Mouse (Mus musculus) small intestine, adult 2 months (tissue): ENCODE data around the gene Lrrtm1. TPM values are rescaled to one million over a fixed set of nuclear protein-coding genes. Genes with fewer than 3 reads are reported as not detected.

Source experiments
- H3K27ac ChIP-seq: fragments of 200-500 bp; 2 replicates; pipeline ENCODE4 v1.5.1; 2012; ENCODE audit warnings: low read depth, low read length, control low read depth, inconsistent platforms; ENCODE audit not compliant: insufficient read depth
- H3K27me3 ChIP-seq: fragments of 200-500 bp; 2 replicates; pipeline ENCODE4 v1.6.1; 2012; ENCODE audit warnings: mild to moderate bottlenecking, moderate library complexity, low read length, inconsistent platforms; ENCODE audit not compliant: control insufficient read depth, insufficient read depth
- H3K36me3 ChIP-seq: fragments of 200-500 bp; 2 replicates; pipeline ENCODE4 v1.6.1; 2012; ENCODE audit warnings: mild to moderate bottlenecking, low read length, control low read depth, inconsistent platforms; ENCODE audit not compliant: control insufficient read depth, insufficient read depth
- H3K4me1 ChIP-seq: fragments of 200-500 bp; 2 replicates; pipeline ENCODE4 v1.6.1; 2012; ENCODE audit warnings: low read length, inconsistent platforms, mixed read lengths; ENCODE audit not compliant: control insufficient read depth, insufficient read depth, insufficient read length
- H3K4me3 ChIP-seq: fragments of 200-500 bp; 2 replicates; pipeline ENCODE4 v1.5.1; 2012; ENCODE audit warnings: low read depth, mild to moderate bottlenecking, control low read depth, inconsistent platforms, low read length, moderate library complexity
- CTCF ChIP-seq: fragments of 200-500 bp; IDR thresholded peaks from 2 replicates; pipeline ENCODE4 v1.5.1; 2012; ENCODE audit warnings: low read depth, mild to moderate bottlenecking, control low read depth, inconsistent platforms, low read length, moderate library complexity, mixed read lengths; ENCODE audit not compliant: insufficient replicate concordance, insufficient read length; ENCODE audit errors: extremely low read depth
- POLR2A ChIP-seq: fragments of 200-500 bp; IDR thresholded peaks from 2 replicates; pipeline ENCODE4 v1.6.1; 2012; ENCODE audit warnings: low read depth, mild to moderate bottlenecking, control low read depth, inconsistent platforms, low read length, moderate library complexity
- WGBS: fragments of 180-500 bp; shearing (Covaris S2); methylation state at CpG from one replicate; pipeline ENCODE4 v1.1.7; 2018; 5-methylcytosine and 5-hydroxymethylcytosine counted together
- polyA plus RNA-seq: library from polyadenylated mRNA; depleted of rRNA; stranded (reverse); fragments of >200 nt; gene quantifications from 2 replicates; pipeline ENCODE4 v1.2.3, GENCODE M21; 2012; rRNA removed

Lrrtm1 gene
- 0.18 and 0.20 TPM in 2 replicates for polyA plus RNA-seq

DNA sequence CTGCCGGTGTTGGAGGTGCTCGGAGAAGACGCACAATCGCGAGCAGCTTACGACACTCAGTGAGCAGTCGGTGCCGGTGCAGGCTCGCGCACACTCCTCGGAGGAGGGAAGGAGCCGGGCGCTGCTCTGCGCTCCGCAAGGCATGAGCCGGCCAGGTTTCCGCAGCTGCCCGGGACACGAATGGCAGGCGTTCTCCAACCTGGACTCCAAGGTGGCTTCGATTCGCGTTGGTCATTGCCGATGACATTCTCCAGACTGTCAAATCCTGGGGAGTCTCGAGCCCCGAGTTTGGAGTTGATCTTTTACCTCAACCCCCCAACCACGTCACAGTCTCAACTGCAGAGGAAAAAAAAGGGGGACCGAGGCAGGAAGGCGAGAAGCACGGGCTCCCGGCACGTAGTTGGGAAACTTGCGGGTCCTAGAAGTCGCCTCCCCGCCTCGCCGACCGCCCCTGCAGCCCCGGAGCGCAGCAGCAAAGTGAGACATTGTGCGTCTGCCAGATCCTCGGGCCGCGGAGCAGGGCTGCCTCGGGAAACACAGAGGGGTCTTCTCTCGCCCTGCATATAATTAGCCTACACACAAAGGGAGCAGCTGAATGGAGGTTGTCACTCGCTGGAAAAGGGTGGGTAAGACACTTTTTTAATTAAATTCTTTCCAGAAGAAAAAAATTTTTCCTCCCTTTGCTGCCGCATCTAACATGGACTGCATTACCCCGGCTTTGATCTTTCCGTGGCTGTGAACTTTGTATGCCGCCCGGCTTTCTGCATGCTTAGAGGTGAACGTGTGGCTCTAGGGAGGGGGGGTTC lies at the start of gene Lrrtm1:
Gene Lrrtm1, plus strand, starts transcription at position 89 of the 806 bp plus-strand sequence.
- H3K27me3 ChIP-seq: no peaks in the 10 kb centered on the region; the same call in none of the 2 replicates
- H3K36me3 ChIP-seq: no peaks in the 10 kb centered on the region
- WGBS: 2% methylated on average over 53 of the region's 53 CpGs
- TF ChIP-seq CTCF (no peak), POLR2A (no peak)
- no peak within 1 kb of the TSS for H3K4me3 ChIP-seq
- H3K27ac ChIP-seq: no peak within 1 kb of the TSS
- H3K4me1 ChIP-seq: no peaks in the 10 kb centered on the region

DNA sequence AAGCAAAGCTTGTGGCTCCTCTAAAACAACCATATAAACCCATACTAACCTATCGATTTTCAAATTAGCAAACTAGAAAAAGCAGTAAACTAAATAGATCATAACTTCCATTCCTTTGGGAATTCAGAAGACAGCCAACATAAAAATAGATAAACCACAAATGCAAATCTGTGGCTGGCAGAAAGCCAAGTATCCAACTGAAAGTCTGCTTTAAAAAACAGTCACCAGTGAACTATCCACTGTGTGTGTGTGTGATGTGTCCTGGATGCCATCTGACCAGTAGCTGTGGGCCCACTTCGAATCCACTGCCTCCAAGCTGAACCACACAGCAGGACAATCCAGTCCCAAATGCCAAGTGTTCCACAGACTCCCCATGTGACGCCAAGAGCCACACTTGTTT lies 45.8 kb upstream of the Lrrtm1 start:
- H3K36me3 ChIP-seq: no peaks in the 10 kb centered on the region
- no peak for TF ChIP-seq CTCF
- TF ChIP-seq POLR2A: no peak
- WGBS: 74% methylated on average over 3 of the region's 3 CpGs
- H3K27me3 ChIP-seq: no peaks in the 10 kb centered on the region
- H3K4me1 ChIP-seq: no peaks in the 10 kb centered on the region
- H3K4me3 ChIP-seq: no peak overlapping the region
- H3K27ac ChIP-seq: no peak overlapping the region

DNA sequence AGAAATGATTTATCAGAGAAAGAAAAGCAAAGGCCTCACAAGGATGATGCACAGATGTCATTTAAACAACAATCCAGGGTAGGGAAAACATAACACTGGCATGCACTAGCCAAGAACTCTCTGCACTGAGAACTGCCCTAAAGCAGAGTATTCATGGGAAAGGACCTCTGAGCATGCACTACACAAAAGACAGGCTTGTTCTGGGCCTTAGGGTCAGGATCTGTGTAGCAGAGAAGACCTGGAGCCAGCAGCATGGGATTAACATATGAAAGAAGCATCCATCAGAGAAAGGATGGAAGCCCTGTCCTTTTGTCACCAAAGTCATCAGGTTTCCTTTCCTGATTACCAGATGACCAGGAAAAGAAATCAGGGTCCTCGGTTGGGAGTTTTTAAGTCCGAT lies 43.1 kb upstream of the Lrrtm1 start:
- 87% methylated on average over 2 of the region's 2 CpGs for WGBS
- Histone ChIP-seq H3K4me1 (no peaks in the 10 kb centered on the region), H3K4me3 (no peak overlapping the region), H3K27ac (no peak overlapping the region), H3K27me3 (no peaks in the 10 kb centered on the region), H3K36me3 (no peaks in the 10 kb centered on the region)
- TF ChIP-seq POLR2A: no peak
- no peak for TF ChIP-seq CTCF

DNA sequence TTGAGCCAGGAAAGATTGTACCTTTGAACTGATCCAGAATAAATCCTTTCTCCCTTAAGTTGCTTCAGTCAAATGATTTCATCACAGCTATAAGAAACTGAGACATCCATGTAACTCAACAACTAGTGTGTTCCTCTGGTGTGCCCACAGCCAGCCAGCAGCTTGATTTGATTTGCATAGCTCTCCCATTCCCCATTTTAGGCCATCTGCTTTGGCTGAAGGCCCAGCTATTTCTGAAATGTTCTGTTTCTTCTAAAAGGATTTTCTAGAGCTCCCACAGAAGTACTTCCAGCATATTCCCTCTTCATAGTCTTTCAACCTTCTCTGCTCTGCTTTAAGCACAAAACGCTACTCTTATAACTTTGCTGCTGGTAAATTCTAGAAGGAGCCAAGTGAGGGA lies 33.3 kb upstream of the Lrrtm1 start:
- H3K4me3 ChIP-seq: no peak overlapping the region
- 80% methylated on average over 1 of the region's 1 CpGs for WGBS
- no peaks in the 10 kb centered on the region for H3K27me3 ChIP-seq
- H3K4me1 ChIP-seq: no peaks in the 10 kb centered on the region
- no peaks in the 10 kb centered on the region for H3K36me3 ChIP-seq
- no peak for TF ChIP-seq CTCF
- no peak for TF ChIP-seq POLR2A
- H3K27ac ChIP-seq: no peak overlapping the region

DNA sequence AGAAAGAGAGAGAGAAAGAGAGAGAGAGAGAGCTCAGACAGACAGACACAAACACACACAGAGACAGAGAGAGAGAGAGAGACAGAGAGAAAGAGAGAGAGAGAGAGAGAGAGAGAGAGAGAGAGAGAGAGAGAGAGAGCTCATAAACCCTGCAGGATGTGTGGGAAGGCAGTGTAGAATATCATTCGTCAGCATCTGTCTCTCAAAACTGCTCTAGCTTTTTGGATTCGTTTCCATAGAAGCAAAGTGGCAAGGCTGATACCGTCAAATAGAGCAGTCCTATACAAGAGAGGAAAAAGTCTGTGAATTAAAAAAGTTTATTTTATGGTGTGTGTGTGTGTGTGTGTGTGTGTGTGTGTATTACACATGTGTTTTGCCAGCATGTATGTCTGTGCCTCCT lies 32.6 kb upstream of the Lrrtm1 start:
- no peaks in the 10 kb centered on the region for H3K27me3 ChIP-seq

DNA sequence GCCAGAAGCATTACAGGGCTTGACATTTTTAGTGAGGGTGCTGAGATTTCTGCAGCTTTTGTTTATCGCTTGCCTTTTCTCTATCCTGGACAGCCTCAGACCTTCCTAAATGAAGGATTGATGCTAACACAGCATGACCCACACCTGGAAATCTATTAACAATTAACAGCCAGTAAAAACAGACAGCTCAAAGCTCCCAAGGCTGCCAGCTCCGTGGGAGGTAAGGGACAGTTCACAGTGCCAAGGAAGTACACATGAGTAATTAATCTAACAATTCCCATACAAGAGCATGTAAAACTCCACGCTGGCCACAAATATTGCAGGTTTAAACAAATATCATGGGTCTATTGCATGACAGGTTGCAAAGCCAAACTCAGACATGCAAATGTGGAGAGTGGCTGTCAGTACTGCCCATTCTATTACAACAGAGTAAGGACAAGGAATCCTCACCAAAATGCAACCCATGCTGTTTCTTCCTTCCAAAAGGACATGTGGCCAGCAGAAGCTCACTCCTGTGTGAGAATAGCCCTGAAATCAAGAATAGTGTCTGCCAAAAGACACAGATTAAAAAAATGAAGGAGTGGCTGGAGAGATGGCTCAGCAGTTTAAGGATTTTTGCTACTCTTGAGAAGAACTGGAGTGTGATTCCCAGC lies 28.6 kb upstream of the Lrrtm1 start:
- Histone ChIP-seq H3K27me3 (no peaks in the 10 kb centered on the region), H3K4me3 (no peak overlapping the region), H3K4me1 (no peaks in the 10 kb centered on the region), H3K36me3 (no peaks in the 10 kb centered on the region), H3K27ac (no peak overlapping the region)
- 15% methylated on average over 3 of the region's 3 CpGs for WGBS
- TF ChIP-seq CTCF (no peak), POLR2A (no peak)

More for the DNA sequence above, 32.6 kb upstream of the Lrrtm1 start:
- WGBS: 69% methylated on average over 3 of the region's 3 CpGs
- Histone ChIP-seq H3K4me3 (no peak overlapping the region), H3K4me1 (no peaks in the 10 kb centered on the region), H3K27ac (no peak overlapping the region), H3K36me3 (no peaks in the 10 kb centered on the region)
- TF ChIP-seq POLR2A (no peak), CTCF (no peak)

DNA sequence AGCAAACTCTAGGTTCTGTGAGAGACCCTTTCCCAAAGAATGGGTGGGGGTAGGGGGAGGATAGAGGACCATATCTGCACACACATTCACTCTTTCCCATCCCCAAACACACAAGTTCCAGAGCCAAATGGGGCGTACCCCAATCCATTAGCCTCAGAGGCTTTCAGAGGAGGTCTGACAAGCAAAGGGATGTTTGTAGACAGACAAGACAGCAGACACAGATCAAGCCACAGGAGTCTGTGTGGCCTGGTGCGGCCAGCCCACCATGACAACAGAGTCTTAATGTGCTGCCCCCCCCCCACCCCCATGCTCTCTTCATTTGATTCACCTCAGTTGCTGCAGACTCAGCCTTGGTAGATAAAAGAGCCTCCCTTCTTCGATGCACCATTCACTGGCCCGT lies 27.2 kb upstream of the Lrrtm1 start:
- no peaks in the 10 kb centered on the region for H3K4me1 ChIP-seq
- no peaks in the 10 kb centered on the region for H3K27me3 ChIP-seq
- no peak for TF ChIP-seq POLR2A
- TF ChIP-seq CTCF: no peak
- no peak overlapping the region for H3K4me3 ChIP-seq
- 75% methylated on average over 4 of the region's 4 CpGs for WGBS
- no peak overlapping the region for H3K27ac ChIP-seq
- H3K36me3 ChIP-seq: no peaks in the 10 kb centered on the region
